Mouse (Mus musculus) bone marrow macrophage, adult 2 months (primary cell): ENCODE data around the gene Tor1aip1. TPM values are rescaled to one million over a fixed set of nuclear protein-coding genes. Genes with fewer than 3 reads are reported as not detected.

ENCODE experiments used
- H3K27ac ChIP-seq: 2 replicates; pipeline ENCODE4 v1.5.1; 2012; ENCODE audit warnings: low read depth, low read length; ENCODE audit not compliant: insufficient read depth
- H3K4me1 ChIP-seq: 2 replicates; pipeline ENCODE4 v1.6.1; 2012; ENCODE audit warnings: low read length; ENCODE audit not compliant: control insufficient read depth, insufficient read depth
- H3K4me3 ChIP-seq: 2 replicates; pipeline ENCODE4 v1.5.1; 2012; ENCODE audit warnings: mild to moderate bottlenecking, low read length, moderate library complexity; ENCODE audit not compliant: insufficient read depth
- CTCF ChIP-seq: IDR thresholded peaks from 2 replicates; pipeline ENCODE4 v1.5.1; 2012; ENCODE audit warnings: low read depth, mild to moderate bottlenecking, low read length, moderate library complexity
- POLR2A ChIP-seq: IDR thresholded peaks from 2 replicates; pipeline ENCODE4 v1.6.1; 2012; ENCODE audit warnings: mild to moderate bottlenecking, low read depth, low read length, borderline replicate concordance
- polyA plus RNA-seq: library from polyadenylated mRNA; stranded (reverse); fragments of >200 nt; gene quantifications from 2 replicates; pipeline ENCODE4 v1.2.4, GENCODE M21; 2012; ENCODE audit not compliant: missing spikeins, insufficient read depth, insufficient read length

The Tor1aip1 gene
- polyA plus RNA-seq, 1 experiment = 159 TPM

- H3K27ac ChIP-seq = peak within 1 kb of the TSS; percentile 98
- TF ChIP-seq CTCF = no peak
- peak; percentile 3; the same call in 1 of the 2 replicates for TF ChIP-seq POLR2A
Observed at GRCm38 (mm10) chr1:156035269-156035929, 881 bp downstream of the Tor1aip1 start, which contains the start of gene Tor1aip2. TSS of gene Tor1aip2 (plus strand) at chr1:156035403.

DNA sequence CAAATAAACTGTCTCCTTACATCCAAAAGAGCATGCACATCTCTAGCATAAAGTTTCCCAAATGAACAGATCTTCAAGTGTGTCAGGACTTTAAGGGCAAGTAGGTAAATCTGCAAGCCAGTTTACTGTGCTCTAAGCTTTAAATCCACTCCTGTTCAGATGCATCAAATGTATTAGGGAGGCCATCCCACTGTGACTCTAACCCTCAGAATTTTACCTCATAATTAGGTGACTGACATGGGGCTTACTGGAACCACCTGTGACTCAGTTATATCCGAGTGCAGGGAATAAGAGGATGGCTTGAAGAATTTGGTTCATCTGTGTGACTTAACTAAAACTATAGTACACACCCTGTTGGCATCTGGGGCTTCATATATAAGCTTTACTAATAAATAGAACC is 1.6 kb downstream of the Tor1aip1 start:
- peaks cover 8% of the 10 kb centered on the region for H3K4me1 ChIP-seq
- peak overlapping the region; percentile 90 for H3K4me3 ChIP-seq
- peak overlapping the region; percentile 98 for H3K27ac ChIP-seq
- no peak for TF ChIP-seq CTCF

More at GRCm38 (mm10) chr1:156035269-156035929, 881 bp downstream of the Tor1aip1 start, which contains the start of gene Tor1aip2:
- Histone ChIP-seq H3K4me1 (peaks cover 10% of the 10 kb centered on the region), H3K4me3 (peak within 1 kb of the TSS; percentile 90)

DNA sequence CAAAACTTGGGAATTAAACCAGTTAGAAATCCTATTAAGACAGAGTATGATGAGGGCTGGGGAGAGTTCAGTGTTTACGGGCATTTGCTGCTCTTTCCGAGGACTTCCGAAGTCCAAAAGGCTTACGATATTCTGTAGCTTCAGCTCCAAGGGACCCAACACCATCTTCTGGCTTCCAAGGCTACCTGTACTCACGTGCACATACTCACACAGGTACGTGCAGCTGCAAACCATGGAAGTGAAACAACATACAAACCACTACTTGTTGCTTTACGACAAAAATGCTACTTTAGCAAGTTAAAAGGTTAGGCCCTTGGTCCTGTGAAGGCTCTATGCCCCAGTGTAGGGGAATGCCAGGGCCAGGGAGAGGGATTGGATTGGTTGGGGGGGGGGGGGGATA is 2.4 kb downstream of the Tor1aip1 start:
- no peak for TF ChIP-seq POLR2A
- no peak for TF ChIP-seq CTCF
- Histone ChIP-seq H3K27ac (no peak overlapping the region), H3K4me1 (peaks cover 13% of the 10 kb centered on the region), H3K4me3 (peak overlapping the region; percentile 28; the same call in 1 of the 2 replicates)

GRCm38 (mm10) chr1:156028340-156028975 is 7.8 kb downstream of the Tor1aip1 start:
- Histone ChIP-seq H3K4me1 (peaks cover 40% of the 10 kb centered on the region), H3K27ac (peak overlapping the region; percentile 95), H3K4me3 (peak overlapping the region; percentile 18; the same call in 1 of the 2 replicates)
- TF ChIP-seq POLR2A = no peak
- no peak for TF ChIP-seq CTCF

DNA sequence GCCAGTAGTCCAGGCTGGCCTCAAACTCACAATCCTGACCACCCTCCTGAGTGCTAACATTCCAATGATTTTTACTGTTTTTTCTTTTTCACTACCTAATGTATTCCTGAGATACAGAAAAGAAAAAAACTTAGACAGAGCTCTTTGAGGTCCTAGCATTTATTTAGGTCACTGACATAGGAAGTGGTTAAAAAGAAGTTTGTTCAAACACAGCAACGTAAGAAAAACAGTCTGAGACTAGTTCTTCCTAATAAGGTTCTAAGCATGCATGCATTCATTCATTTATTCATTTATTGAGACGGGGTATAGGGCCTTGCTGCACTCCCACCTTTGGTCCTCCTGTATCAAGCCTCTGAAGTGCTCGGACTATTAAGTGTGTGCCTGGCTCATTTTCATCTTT is 8.4 kb downstream of the Tor1aip1 start:
- Histone ChIP-seq H3K27ac (peak overlapping the region; percentile 95), H3K4me1 (peaks cover 37% of the 10 kb centered on the region), H3K4me3 (peak overlapping the region; percentile 18; the same call in 1 of the 2 replicates)
- TF ChIP-seq CTCF (no peak), POLR2A (no peak)

DNA sequence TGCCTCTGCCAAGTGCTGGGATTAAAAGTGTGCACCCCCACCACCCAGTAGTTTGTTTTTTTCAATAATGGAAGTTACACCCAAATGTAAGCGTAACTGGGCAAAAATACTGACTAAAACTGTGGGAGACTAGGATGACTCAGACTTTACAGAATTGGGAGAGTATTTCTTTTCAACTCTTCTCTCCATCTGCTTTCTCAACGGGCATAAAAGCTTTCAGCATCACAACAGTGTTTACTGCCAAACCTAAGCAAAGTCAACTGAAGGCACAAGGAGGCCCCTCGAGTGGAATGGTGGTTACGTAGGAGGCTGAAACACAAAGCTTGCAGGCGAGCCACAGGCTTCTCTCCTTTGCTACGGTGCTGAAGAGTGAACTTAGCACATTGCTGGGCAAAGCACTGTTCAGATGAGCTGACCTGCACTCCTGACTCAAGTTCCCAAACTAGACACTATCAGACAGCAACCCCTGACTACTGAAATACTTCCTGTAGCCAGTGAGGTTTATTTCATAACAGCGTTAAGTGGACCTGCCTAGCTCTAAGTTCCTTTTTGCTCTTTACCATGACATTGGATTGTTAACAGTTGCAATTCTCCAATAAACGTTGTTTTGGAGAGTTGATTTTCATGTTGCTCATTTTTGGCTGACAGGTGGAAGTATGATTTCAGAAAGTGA is 11.3 kb downstream of the Tor1aip1 start:
- TF ChIP-seq POLR2A = no peak
- H3K27ac ChIP-seq = peak overlapping the region; percentile 47
- H3K4me1 ChIP-seq = peaks cover 37% of the 10 kb centered on the region
- H3K4me3 ChIP-seq = no peak overlapping the region

- Histone ChIP-seq H3K4me1 (peaks cover 10% of the 10 kb centered on the region), H3K4me3 (no peak overlapping the region), H3K27ac (no peak overlapping the region)
- TF ChIP-seq POLR2A (no peak), CTCF (no peak)
Observed at GRCm38 (mm10) chr1:156020402-156020801, 15.9 kb downstream of the Tor1aip1 start.

DNA sequence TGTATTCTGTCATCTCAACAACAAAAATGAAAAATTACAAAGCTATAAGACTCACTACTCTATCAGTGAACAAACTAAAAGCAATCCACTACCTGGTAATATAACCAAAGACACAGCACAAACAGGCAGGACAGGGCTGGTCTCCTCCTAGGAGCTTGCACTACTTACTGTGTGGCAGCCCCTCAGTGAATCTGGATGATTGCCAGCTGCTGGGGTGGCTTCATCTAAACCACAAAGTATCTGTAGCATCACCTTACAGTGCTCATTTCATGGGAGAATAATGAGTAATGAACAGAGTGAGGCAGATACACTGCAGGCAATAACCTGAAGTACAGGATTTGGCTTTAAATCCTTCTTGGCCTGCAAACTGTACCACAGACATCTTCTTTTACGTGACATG is 16.5 kb downstream of the Tor1aip1 start:
- Histone ChIP-seq H3K27ac (no peak overlapping the region), H3K4me1 (peaks cover 6% of the 10 kb centered on the region)

GRCm38 (mm10) chr1:156009003-156009402 is 27.3 kb downstream of the Tor1aip1 start:
- Histone ChIP-seq H3K4me3 (no peak overlapping the region), H3K4me1 (peaks cover 2% of the 10 kb centered on the region), H3K27ac (no peak overlapping the region)
- TF ChIP-seq CTCF (no peak), POLR2A (no peak)

More for the DNA sequence above, 16.5 kb downstream of the Tor1aip1 start:
- H3K4me3 ChIP-seq = no peak overlapping the region
- TF ChIP-seq CTCF (no peak), POLR2A (no peak)

DNA sequence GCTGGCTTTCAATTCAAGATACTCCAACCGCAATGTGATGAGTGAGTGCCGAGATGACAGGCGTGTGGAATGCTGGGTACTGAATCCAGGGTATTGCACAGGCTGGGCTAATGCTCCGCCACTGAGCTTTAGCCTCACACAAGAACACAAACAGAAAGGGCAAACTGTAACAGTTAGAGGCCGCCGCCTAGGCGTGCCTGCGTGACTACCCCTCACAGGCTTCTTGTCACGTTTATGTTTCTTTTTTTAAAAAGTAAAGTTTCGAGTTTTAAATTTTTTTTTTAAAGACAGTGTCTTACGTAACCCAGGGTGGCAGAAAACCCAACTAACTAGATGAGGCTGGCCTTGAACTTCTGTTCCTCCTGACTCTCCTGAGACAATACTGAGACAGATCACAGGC is 30.4 kb downstream of the Tor1aip1 start:
- no peak overlapping the region for H3K4me3 ChIP-seq
- H3K4me1 ChIP-seq = peaks cover 15% of the 10 kb centered on the region
- no peak overlapping the region for H3K27ac ChIP-seq
- TF ChIP-seq POLR2A (no peak), CTCF (no peak)
